Mouse (Mus musculus) brown adipose tissue, adult 24 weeks (tissue): ENCODE results near the gene Cptp. TPM values are rescaled to one million over a fixed set of nuclear protein-coding genes. Genes with fewer than 3 reads are reported as not detected.
A peak's percentile ranks its signal among the peaks of the same experiment; 100 is the strongest.

Source experiments
- H3K27ac ChIP-seq: fragments of 200-500 bp; replicated peaks from 2 replicates; pipeline ENCODE4 v1.5.1; 2012; ENCODE audit warnings: low read depth, mild to moderate bottlenecking, low read length
- H3K4me1 ChIP-seq: fragments of 200-500 bp; 2 replicates; pipeline ENCODE4 v1.6.1; 2012; ENCODE audit warnings: low read length, mixed read lengths; ENCODE audit not compliant: control insufficient read depth, insufficient read depth, insufficient read length
- H3K4me3 ChIP-seq: fragments of 200-500 bp; 2 replicates; pipeline ENCODE4 v1.5.1; 2012; ENCODE audit warnings: low read depth, mild to moderate bottlenecking, low read length, moderate library complexity; ENCODE audit not compliant: insufficient read depth
- polyA plus RNA-seq: library from polyadenylated mRNA; stranded (reverse); fragments of >200 nt; gene quantifications from 2 replicates; pipeline ENCODE4 v1.2.4, GENCODE M21; 2012; ENCODE audit not compliant: missing spikeins, insufficient read depth, insufficient read length

Gene Cptp
- 6.0 and 11.5 TPM in 2 replicates for polyA plus RNA-seq

DNA sequence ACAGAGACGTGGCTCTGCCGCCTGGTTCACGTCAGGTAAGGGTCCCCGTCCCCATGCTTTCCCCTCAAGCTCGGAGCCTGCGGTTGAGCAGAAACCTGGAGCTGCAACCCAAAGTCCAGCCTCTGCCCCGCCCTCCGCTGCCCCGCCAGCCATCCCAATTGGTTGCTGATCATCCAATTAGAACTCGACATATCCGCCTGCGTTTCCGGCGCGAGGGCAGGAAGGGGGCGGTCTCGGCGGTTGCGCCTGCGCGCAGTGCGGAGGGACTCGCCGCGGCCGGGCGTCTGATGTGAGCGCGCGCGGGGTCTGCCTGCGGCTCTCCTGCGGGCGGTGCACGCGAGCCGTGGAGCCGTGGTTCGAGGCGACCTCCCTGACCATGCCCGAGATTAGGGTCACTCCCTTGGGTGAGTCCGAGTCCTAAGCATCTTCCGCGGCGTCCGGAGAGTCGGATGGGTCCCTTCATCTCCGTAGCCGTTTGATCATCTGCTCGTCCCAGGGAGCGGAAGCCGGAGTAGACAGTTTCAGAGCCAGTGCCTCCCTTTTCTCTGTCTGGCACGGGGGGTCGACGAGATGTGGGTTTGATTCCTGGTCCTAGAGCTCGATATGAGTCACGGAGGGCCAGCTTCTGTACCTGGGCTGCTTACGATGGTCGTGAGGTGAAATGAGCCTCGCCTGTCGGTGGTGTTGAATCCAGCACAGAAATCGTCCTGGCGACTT, at the start of gene Cptp, which contains the start of gene Ints11:
Gene Cptp, minus strand, starts transcription at position 124 of the 717 bp plus-strand sequence.
Gene Ints11, plus strand, starts transcription at position 230 of the 717 bp plus-strand sequence.
- Histone ChIP-seq H3K4me1 (peaks cover 3% of the 10 kb centered on the region), H3K4me3 (peak within 1 kb of the TSS; percentile 77), H3K27ac (peak within 1 kb of the TSS; percentile 29)

DNA sequence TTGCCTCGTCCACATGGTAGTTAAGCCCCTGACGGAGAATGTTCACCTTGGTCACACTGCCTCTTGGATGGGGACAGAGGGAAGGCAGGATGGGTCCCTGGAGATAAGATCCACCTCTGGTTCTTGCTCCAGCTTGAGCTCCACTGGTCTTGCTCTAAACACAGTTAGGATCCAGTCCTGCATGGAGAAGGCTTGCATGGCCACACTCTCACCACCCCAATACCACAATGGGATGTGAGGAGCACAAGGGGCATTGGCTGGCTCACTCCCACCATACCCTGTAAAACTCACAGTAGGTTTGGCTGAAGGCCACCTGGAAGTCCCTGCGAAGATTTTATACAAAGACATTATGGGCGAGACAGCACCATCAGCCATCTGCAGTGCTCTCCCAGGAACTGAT, 39.5 kb upstream of the Cptp start:
- H3K4me1 ChIP-seq = no peaks in the 10 kb centered on the region
- no peak overlapping the region for H3K4me3 ChIP-seq
- no peak overlapping the region for H3K27ac ChIP-seq

DNA sequence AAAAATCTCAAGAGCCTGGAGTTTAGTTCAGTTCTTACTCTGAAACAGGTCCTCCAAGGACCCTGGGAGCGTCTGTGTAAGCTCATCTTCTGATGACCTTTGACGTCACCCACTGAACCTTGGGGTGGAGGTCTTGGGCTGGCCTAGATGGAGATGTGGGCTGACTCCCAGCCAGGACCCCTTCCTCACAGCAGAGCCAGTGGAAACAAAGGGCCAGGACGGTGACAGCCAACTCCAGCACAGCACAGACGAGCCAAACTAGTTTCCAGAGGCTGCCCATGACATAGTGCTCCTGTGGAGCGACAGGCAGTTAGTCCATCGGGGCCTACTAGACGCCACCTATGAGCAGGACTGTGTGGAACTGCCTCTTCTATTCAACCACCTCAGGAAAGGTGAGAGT, 39.0 kb upstream of the Cptp start:
- no peak overlapping the region for H3K4me3 ChIP-seq
- H3K4me1 ChIP-seq = no peaks in the 10 kb centered on the region
- no peak overlapping the region for H3K27ac ChIP-seq

DNA sequence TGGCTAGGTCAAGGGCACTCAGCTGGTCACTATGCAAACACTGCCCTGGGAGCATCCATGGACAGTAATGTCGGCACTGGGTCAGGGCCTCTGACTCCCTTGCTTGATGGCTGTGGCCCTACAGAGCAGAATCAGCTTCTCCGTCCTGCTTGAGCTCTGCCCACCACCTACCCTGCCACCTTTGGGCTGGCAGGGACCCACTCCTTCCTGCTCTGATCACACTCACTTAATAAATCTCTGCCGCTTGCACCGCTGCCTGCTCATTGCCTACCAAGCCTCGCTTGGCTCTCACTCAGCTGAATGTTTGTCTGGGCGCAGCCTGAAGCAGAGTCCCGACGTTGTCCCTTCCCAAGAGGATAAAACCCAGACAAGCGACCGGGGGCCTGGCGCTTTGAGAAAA, 37.8 kb upstream of the Cptp start:
- Histone ChIP-seq H3K4me1 (no peaks in the 10 kb centered on the region), H3K27ac (no peak overlapping the region), H3K4me3 (no peak overlapping the region)

DNA sequence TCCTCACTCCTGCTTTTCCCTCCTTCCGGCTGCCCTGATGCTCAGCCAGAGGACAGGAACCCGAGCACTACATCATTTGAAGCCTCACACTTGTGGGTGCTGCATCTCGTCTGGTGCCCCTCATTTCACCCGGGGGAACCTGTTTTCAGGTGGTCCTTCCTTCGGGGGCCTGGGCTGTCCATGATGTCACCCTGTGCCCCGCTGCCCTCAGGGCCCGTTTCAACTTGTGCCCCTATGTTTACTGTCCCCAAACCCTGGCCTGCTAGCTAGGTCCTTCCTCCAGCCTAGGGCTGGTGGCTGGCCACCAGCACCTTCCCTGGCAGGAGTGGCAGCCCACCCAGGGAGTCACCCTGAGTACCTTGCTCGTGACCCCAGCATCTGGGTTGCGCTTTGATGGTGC, 36.9 kb upstream of the Cptp start:
- Histone ChIP-seq H3K4me1 (peaks cover under 1% of the 10 kb centered on the region; the same call in 1 of the 2 replicates), H3K4me3 (no peak overlapping the region), H3K27ac (no peak overlapping the region)

DNA sequence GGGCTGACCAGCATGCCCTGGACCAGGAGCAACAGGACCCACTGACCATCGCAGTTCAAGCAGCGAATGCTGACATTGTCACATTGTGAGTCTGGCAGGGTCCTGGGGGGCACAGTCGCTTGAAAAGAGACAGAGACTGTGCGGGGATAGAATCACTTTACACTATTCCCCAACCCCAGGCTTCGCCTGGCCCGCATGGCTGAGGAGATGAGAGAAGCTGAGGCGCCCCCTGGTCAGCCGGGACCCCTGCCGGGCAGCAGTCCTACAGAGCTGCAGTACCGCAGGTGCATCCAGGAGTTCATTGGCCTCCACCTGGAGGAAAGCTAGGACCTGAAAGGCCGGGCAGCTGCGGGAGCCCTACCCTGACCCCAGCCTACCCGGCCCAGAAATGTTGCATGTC, 36.4 kb upstream of the Cptp start:
- no peak overlapping the region for H3K4me3 ChIP-seq
- H3K4me1 ChIP-seq = peaks cover 4% of the 10 kb centered on the region; the same call in 1 of the 2 replicates
- no peak overlapping the region for H3K27ac ChIP-seq

DNA sequence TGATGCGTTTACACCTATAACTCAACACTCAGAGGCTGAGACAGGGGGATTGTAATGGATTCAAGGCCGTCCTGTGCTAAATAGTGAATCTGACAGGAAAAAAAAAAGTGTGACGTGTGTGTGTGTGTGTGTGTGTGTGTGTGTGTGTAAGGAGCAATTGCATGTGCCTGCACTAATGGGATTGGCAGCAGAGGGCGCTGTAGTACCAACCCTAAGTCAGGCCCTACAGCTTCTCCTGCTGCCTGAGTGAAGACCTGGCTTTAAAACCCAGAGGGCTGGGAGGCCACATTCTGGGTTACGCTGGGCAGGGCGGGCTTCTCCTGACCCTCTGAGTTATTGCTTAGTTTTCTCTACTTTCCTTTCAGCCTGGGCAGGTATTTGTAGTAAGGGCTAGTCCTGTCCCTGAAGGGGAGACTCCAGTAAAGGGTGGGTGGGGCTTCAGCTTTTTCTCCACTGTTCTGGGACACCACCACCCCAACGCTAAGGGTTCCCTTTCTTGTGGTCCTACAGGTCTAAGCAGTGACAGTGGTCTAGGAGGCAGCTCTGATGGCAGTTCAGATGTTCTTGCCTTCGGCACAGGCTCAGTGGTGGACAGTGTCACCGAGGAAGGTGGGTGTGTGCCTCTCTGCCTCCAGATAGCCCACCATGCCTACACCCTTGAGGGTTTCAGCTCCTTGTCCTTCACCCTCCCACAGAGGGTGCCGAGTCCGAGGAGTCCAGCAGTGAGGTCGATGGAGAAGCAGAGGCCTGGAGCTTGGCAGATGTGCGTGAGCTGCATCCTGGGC, 35.3 kb upstream of the Cptp start:
- Histone ChIP-seq H3K4me3 (no peak overlapping the region), H3K4me1 (peaks cover 4% of the 10 kb centered on the region; the same call in 1 of the 2 replicates), H3K27ac (no peak overlapping the region)

DNA sequence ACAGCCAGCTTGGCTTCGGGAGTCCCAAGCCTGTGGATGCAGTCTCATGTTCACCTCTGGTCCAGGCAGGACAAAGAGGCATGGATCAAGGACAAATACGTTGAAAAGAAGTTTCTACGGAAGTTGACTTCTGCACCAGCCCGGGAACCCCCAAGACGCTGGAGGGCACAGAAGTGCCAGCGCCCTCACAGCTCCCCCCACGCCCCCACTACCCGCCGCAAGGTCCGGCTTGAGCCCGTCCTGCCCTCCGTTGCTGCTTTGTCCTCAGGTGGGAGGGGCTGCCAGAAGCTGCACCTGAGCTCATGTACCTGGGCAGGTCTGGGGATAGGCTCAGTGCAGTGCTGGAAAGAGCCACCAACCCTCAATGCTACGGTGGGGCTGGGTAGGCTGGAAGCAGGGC, 34.0 kb upstream of the Cptp start:
- H3K4me1 ChIP-seq = peaks cover 4% of the 10 kb centered on the region; the same call in 1 of the 2 replicates
- no peak overlapping the region for H3K27ac ChIP-seq
- H3K4me3 ChIP-seq = no peak overlapping the region

DNA sequence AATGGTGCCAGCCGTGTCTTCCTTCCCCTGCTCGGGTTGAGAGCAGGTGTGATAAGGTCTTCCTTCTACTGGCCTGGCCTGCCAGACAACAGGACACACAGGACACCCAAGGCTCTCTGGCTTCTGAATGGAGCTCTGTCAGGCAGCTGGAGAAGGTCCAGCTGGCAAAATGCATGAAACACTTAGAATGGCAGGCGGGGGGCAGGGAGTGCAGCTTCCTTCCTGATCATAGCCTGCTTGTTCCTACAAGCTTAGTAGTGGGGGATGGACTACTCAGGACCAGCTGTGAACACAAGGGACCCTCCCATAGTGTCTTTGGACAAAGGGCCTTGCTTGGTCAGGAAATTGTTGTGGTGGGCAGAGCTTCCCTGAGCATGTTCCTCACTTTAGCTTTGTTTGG, 32.0 kb upstream of the Cptp start:
- no peak overlapping the region for H3K4me3 ChIP-seq
- peaks cover 4% of the 10 kb centered on the region; the same call in 1 of the 2 replicates for H3K4me1 ChIP-seq
- no peak overlapping the region for H3K27ac ChIP-seq

DNA sequence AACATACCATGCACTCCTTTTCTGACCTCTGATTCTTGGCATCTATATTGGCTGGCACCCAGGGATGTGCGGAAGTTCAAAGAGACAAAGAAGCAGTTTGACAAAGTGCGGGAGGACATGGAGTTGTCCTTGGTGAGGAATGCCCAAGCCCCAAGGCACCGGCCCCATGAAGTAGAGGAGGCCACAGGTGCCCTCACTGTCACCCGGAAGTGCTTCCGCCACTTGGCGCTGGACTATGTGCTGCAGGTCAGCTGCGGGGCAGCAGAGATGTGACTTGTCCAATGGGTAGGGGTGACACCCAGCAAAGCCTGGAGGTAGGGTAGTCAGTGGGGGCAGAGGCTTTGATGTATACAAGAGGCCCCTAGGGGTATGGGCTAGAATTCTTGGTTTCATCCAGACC, 30.1 kb upstream of the Cptp start:
- Histone ChIP-seq H3K4me3 (no peak overlapping the region), H3K27ac (no peak overlapping the region), H3K4me1 (peaks cover 19% of the 10 kb centered on the region)

DNA sequence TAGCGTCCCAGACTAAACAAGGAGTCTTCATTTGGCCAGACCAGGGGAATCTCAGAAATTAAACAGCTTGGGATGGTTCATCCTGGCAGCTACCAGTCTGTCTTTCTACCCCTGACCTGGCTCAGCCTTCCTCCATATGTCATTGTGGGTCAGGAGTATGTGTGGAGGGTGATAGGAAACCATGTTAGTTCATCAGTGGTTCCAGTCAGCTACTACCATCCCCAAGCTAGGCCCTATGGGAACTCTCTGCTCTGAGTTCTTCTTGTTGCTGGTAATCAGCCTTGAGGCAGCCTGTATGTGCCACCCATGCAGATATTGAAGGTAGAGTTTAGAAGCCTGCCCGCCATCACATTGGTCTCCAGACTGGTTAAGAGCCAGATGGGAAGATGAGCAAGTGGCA, 29.1 kb upstream of the Cptp start:
- H3K4me1 ChIP-seq = peaks cover 28% of the 10 kb centered on the region
- no peak overlapping the region for H3K4me3 ChIP-seq
- no peak overlapping the region for H3K27ac ChIP-seq

DNA sequence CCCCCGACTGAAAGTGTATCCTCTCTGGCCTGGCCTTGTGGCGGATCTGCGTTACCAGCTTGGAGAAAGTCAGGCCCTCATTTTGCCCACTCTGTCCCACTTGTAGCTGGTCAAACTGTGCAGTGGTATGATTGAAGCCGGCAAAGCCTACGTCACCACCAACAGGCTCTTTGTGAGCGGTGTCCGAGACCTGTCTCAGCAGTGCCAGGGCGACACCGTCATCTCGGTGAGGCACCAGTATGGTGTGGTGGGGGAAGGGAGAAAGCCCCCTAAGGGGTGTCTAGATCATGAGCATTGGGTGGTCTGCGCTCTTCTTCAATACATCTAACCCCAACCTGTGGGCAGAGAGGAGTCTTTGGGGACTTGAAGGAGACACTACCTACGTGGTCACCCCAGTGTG, 27.2 kb upstream of the Cptp start:
- H3K4me3 ChIP-seq = no peak overlapping the region
- no peak overlapping the region for H3K27ac ChIP-seq
- H3K4me1 ChIP-seq = peaks cover 32% of the 10 kb centered on the region

DNA sequence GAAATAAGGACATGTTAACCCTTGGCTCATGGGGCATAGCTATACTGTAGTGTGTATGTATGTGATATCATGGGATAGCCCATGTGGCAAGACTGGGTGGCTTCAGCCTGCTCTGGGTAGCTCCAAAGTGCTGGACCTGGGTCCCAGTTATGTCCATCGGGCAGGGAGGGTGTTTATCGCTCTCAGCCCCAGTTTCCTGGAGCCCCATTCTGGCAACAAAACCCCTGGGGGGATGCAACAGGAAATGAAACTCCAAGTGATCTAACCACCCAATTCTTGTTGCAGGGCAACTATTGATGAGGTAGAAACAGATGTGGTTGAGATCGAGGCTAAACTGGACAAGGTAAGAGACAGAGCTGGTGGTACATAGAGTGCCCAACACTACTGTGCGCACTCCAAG, 26.6 kb upstream of the Cptp start:
- H3K4me3 ChIP-seq = peak overlapping the region; percentile 94; the same call in 1 of the 2 replicates
- H3K4me1 ChIP-seq = peaks cover 29% of the 10 kb centered on the region
- H3K27ac ChIP-seq = peak overlapping the region; percentile 78

DNA sequence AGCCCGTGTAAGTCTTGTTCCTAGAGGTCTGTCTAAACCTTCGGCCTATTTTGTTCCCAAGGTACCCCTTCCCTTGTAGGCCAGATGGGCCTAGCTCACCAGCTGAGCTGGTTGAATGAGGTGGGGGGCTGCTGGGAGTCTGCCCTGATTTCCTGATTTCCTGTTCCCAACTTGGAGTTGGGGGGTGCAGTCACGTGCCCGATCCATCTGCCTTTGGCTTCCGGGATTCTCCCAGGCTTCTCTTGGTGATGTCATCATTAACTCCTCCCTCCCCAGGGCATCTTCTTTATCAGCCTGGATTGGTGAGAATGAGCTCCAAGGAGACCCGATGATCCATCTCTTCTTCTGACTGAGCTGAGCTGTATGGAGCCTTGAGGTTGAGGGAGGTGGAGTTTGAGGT, 26.0 kb upstream of the Cptp start:
- H3K27ac ChIP-seq = peak overlapping the region; percentile 78
- H3K4me3 ChIP-seq = peak overlapping the region; percentile 94
- H3K4me1 ChIP-seq = peaks cover 32% of the 10 kb centered on the region

DNA sequence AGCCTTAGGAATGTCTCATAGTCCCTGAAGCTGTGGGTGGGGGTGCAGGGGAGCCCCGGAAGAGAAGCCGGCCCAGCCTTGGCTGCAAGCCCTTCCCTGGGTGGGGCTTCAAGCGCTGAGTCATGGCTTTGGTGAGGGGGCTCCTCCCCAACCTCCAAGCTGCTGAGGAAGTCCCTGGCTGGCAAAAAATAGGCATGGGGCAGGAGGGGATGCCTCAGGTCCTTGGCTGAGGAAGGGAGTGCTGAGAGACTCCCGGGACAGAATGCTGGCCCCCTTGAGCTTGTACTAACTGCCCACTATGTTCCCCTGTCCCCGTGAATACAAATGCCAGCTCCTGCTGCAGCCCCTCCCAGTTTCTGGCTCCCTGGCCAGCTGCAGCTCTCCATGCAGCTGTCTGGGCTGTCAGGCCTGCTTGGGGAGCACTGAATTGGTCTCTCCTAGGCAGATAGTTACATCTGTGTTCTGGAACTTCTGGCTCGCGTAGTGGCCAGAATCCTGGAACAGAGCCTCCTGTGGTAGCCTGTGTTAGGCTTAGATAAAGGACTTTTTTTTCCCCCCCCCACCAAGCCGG, 25.2 kb upstream of the Cptp start:
- H3K4me3 ChIP-seq = peak overlapping the region; percentile 94
- peaks cover 32% of the 10 kb centered on the region for H3K4me1 ChIP-seq
- peak overlapping the region; percentile 78 for H3K27ac ChIP-seq
